Mouse (Mus musculus) Patski (cell line): ENCODE measurements at regions not wholly inside any gene's neighbourhood (a gene's known extent, or its start where the extent isn't known, plus 50 kb on each side); places are given as distances from the start of the nearest gene placed in this dataset.
A peak's percentile ranks its signal among the peaks of the same experiment; 100 is the strongest.

Experiments used
- ATAC-seq: fragments of 100-300 bp; one replicate; pipeline ENCODE4 v1.8.0; 2021
- CTCF ChIA-PET: fragments of 350-600 bp; sonication (Branson Sonifier 250); formaldehyde crosslinking; loops from one replicate; lab custom pipeline; 2022; ENCODE audit warnings: inconsistent platforms; lab: Charles Lee
- POLR2A ChIA-PET: fragments of 350-600 bp; sonication (Branson Sonifier 250); formaldehyde crosslinking; loops from one replicate; lab custom pipeline; 2022; ENCODE audit warnings: antibody characterized with exemption, inconsistent platforms; lab: Charles Lee
- DNase-seq: peaks from one replicate; pipeline ENCODE4 v3.0.0-alpha.2; 2011; ENCODE audit warnings: low read depth, low spot score
- H3K27me3 ChIP-seq: fragments of 371-371 bp; one replicate; pipeline ENCODE4 v1.5.1; 2021
- CTCF ChIP-seq: fragments of 100-300 bp; IDR thresholded peaks from one replicate; pipeline ENCODE4 v1.5.1; 2021
- in situ Hi-C: fragments of 300-500 bp; cut with MboI; formaldehyde crosslinking; loops from 3 replicates; pipeline ENCODE4 v1.11.1; 2018; ENCODE audit warnings: low pct_unique_long_range_greater_than_20kb, mixed read lengths

GRCm38 (mm10) chr2:137613791-137614190 lies 497.3 kb upstream of the Jag1 start:
- TF ChIP-seq CTCF: no peak

GRCm38 (mm10) chr2:137608506-137608905 lies 492.1 kb upstream of the Jag1 start:
- ChIA-PET CTCF (interaction anchor here (1.7 to 1.9 kb wide), 2 partner anchors 14 to 53 kb away, joined by 3 to 5 read pairs; no protein-coding TSS in a partner anchor), POLR2A (no interaction called here)
- no peak for TF ChIP-seq CTCF
- ATAC-seq (no peak), DNase-seq (no peak)
- H3K27me3 ChIP-seq: no peaks in the 10 kb centered on the region
- in situ Hi-C loops: no loop called here

More at GRCm38 (mm10) chr2:137613791-137614190, 497.3 kb upstream of the Jag1 start:
- no peaks in the 10 kb centered on the region for H3K27me3 ChIP-seq
- no peak for DNase-seq
- no peak for ATAC-seq
- CTCF ChIA-PET: interaction anchor here (0.7 kb wide), 1 partner anchor 74 kb away, joined by 3 read pairs; no protein-coding TSS in a partner anchor
- in situ Hi-C loops: no loop called here
- POLR2A ChIA-PET: no interaction called here

GRCm38 (mm10) chr2:137598136-137598535 lies 481.7 kb upstream of the Jag1 start:
- H3K27me3 ChIP-seq: no peaks in the 10 kb centered on the region
- ChIA-PET CTCF (interaction anchor here (1.3 kb wide), 1 partner anchor 10 kb away, joined by 4 read pairs; no protein-coding TSS in a partner anchor), POLR2A (no interaction called here)
- ATAC-seq (no peak), DNase-seq (peak; percentile 22)
- no peak for TF ChIP-seq CTCF
- in situ Hi-C loops: no loop called here

GRCm38 (mm10) chr2:137594509-137594908 lies 478.1 kb upstream of the Jag1 start:
- ATAC-seq (no peak), DNase-seq (no peak)
- in situ Hi-C loops: no loop called here
- POLR2A ChIA-PET: interaction anchor here (0.7 kb wide), 1 partner anchor 88 kb away, joined by 3 read pairs; no protein-coding TSS in a partner anchor
- H3K27me3 ChIP-seq: no peaks in the 10 kb centered on the region
- CTCF ChIA-PET: interaction anchor here (1.4 kb wide), 1 partner anchor 10 kb away, joined by 4 read pairs; no protein-coding TSS in a partner anchor
- TF ChIP-seq CTCF: no peak

- ATAC-seq (no peak), DNase-seq (no peak)
- H3K27me3 ChIP-seq: no peaks in the 10 kb centered on the region
- TF ChIP-seq CTCF: no peak
- in situ Hi-C loops: no loop called here
- ChIA-PET CTCF (no interaction called here), POLR2A (no interaction called here)
Measured at GRCm38 (mm10) chr2:137591551-137591950, 475.1 kb upstream of the Jag1 start.

GRCm38 (mm10) chr2:137581491-137581890 lies 465.0 kb upstream of the Jag1 start:
- ChIA-PET CTCF (interaction anchor here (0.6 kb wide), 1 partner anchor 80 kb away, joined by 3 read pairs; no protein-coding TSS in a partner anchor), POLR2A (no interaction called here)
- peak; percentile 92 for ATAC-seq
- in situ Hi-C loops: no loop called here
- no peaks in the 10 kb centered on the region for H3K27me3 ChIP-seq
- no peak for TF ChIP-seq CTCF
- DNase-seq: peak; percentile 30

GRCm38 (mm10) chr2:137575750-137576149 lies 459.3 kb upstream of the Jag1 start:
- H3K27me3 ChIP-seq: no peaks in the 10 kb centered on the region
- DNase-seq (no peak), ATAC-seq (no peak)
- TF ChIP-seq CTCF: no peak
- ChIA-PET POLR2A (no interaction called here), CTCF (no interaction called here)
- in situ Hi-C loops: no loop called here

- CTCF ChIA-PET: no interaction called here
- DNase-seq: no peak
- POLR2A ChIA-PET: no interaction called here
- TF ChIP-seq CTCF: no peak
- no peaks in the 10 kb centered on the region for H3K27me3 ChIP-seq
- no peak for ATAC-seq
- in situ Hi-C loops: no loop called here
Measured at GRCm38 (mm10) chr2:137574845-137575449, 458.5 kb upstream of the Jag1 start.

- CTCF ChIA-PET: interaction anchor here (1.0 to 1.4 kb wide), 2 partner anchors 9 to 12 kb away, joined by 3 to 4 read pairs; no protein-coding TSS in a partner anchor
- in situ Hi-C loops: no loop called here
- ATAC-seq (no peak), DNase-seq (no peak)
- TF ChIP-seq CTCF: no peak
- POLR2A ChIA-PET: no interaction called here
- H3K27me3 ChIP-seq: no peaks in the 10 kb centered on the region
Measured at GRCm38 (mm10) chr2:137571146-137571545, 454.7 kb upstream of the Jag1 start.

- in situ Hi-C loops: no loop called here
- ATAC-seq (no peak), DNase-seq (no peak)
- no peak for TF ChIP-seq CTCF
- POLR2A ChIA-PET: no interaction called here
- CTCF ChIA-PET: no interaction called here
- no peaks in the 10 kb centered on the region for H3K27me3 ChIP-seq
Measured at GRCm38 (mm10) chr2:137566619-137567018, 450.2 kb upstream of the Jag1 start.

- ChIA-PET CTCF (no interaction called here), POLR2A (no interaction called here)
- H3K27me3 ChIP-seq: no peaks in the 10 kb centered on the region
- ATAC-seq (no peak), DNase-seq (no peak)
- no peak for TF ChIP-seq CTCF
- in situ Hi-C loops: no loop called here
Measured at GRCm38 (mm10) chr2:137564064-137564624, 447.7 kb upstream of the Jag1 start.
